Mouse (Mus musculus) forebrain, postnatal 0 days (tissue): ENCODE results near the gene Cgas. TPM values are rescaled to one million over a fixed set of nuclear protein-coding genes. Genes with fewer than 3 reads are reported as not detected.

Experiments
- ATAC-seq: fragments of 200-750 bp; cut with Nextera tagmentation; 2 replicates; pipeline ENCODE4 v1.8.0; 2017; ENCODE audit warnings: mild to moderate bottlenecking, moderate library complexity
- DNase-seq: peaks from one replicate; pipeline ENCODE4 v3.0.0-alpha.2; 2015
- H3K27ac ChIP-seq: fragments of 300-500 bp; sonication (generic); 2 replicates; pipeline ENCODE4 v1.5.1; 2014; ENCODE audit warnings: low read depth, mild to moderate bottlenecking, antibody characterized with exemption, low read length, moderate library complexity, mixed read lengths
- H3K27me3 ChIP-seq: fragments of 300-500 bp; sonication (generic); 2 replicates; pipeline ENCODE4 v1.6.1; 2014; ENCODE audit warnings: mild to moderate bottlenecking, low read length, mixed read lengths; ENCODE audit not compliant: insufficient read depth
- H3K36me3 ChIP-seq: fragments of 300-500 bp; sonication (generic); 2 replicates; pipeline ENCODE4 v1.6.1; 2014; ENCODE audit warnings: mild to moderate bottlenecking, moderate library complexity; ENCODE audit not compliant: insufficient read depth
- H3K4me1 ChIP-seq: fragments of 300-500 bp; sonication (generic); 2 replicates; pipeline ENCODE4 v1.6.1; 2014; ENCODE audit warnings: antibody characterized with exemption; ENCODE audit not compliant: insufficient read depth
- H3K4me2 ChIP-seq: fragments of 300-500 bp; sonication (generic); 2 replicates; pipeline ENCODE4 v1.6.1; 2014; ENCODE audit warnings: low read depth, mild to moderate bottlenecking, moderate library complexity
- H3K4me3 ChIP-seq: fragments of 300-500 bp; sonication (generic); 2 replicates; pipeline ENCODE4 v1.5.1; 2014; ENCODE audit warnings: low read depth, low read length, mixed read lengths
- H3K9ac ChIP-seq: fragments of 300-500 bp; sonication (generic); 2 replicates; pipeline ENCODE4 v1.6.1; 2014; ENCODE audit warnings: mild to moderate bottlenecking
- H3K9me3 ChIP-seq: fragments of 300-500 bp; sonication (generic); 2 replicates; pipeline ENCODE4 v1.6.1; 2016; ENCODE audit warnings: low read length
- CTCF ChIP-seq: sonication (generic); IDR thresholded peaks from 2 replicates; pipeline ENCODE4 v1.5.1; 2016; ENCODE audit warnings: antibody characterized with exemption, control low read depth, low read depth
- WGBS: fragments of 180-500 bp; shearing (Covaris S2); extraction: QIAGEN DNeasy Blood & Tissue Kit; methylation state at CpG from one replicate; pipeline ENCODE4 v1.1.7; 2014; 5-methylcytosine and 5-hydroxymethylcytosine counted together
- polyA plus RNA-seq: library from polyadenylated mRNA; unstranded; fragments of >200 nt; fragmentation: Nextera tagmentation; extraction: Ambion mirVana; gene quantifications from 2 replicates; pipeline ENCODE4 v1.2.1, GENCODE M21; 2015
- total RNA-seq: library from RNA; depleted of rRNA; stranded (reverse); fragments of >200 nt; gene quantifications from 2 replicates; pipeline ENCODE4 v1.2.3, GENCODE M21; 2014

Cgas gene
- total and polyA plus RNA-seq, 2 experiments from 2014 or later = 0.47 to 0.90 TPM

DNA sequence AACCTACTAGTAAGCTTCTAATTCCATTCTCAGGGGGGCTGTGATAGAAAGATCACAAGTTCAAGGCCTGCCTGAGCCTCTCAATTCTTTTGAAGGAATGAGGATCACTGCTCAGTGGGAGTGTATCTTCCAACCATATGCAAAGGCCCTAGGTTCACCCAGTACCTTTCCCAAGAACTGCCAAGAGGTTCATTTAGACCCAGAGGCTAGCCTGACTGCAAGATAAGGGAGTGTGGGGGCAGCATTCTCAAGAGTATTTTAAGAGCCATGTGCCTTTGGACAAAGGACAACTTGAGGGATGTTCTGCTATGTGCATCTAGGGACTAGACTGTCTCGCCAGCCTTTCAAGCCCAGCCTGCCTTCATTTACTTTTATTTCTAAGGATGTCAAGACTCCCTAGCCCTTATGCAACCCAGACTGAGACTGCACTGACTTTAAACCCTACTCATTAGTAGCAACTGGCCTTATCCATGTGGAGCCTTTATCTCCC, 33.5 kb upstream of the Cgas start:
- DNase-seq = peak; percentile 28
- H3K27ac ChIP-seq = no peak overlapping the region

DNA sequence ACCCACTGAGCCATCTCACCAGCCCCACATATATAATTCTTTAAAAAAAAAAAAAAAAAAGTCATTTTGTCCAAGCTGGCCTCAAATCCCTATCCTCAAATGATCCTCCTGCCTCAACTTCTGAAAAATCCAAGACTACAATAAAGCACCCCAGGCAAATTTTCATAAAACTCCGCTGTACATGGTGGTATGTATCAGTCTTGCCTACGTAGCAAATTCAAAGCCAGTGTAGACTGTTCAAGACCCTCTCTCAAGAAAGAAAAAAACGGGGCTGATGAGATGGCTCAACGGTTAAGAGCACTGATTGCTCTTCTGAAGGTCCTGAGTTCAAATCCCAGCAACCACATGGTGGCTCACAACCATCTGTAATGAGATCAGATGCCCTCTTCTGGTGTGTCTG, 32.8 kb upstream of the Cgas start:
- Histone ChIP-seq H3K9me3 (no peaks in the 10 kb centered on the region), H3K9ac (no peak overlapping the region), H3K4me3 (no peak overlapping the region), H3K27me3 (no peaks in the 10 kb centered on the region), H3K4me1 (0 out of 2 replicates have a peak, but pooled peaks cover 5% of the 10 kb centered on the region), H3K4me2 (no peak overlapping the region), H3K27ac (no peak overlapping the region), H3K36me3 (peaks cover 53% of the 10 kb centered on the region)
- peak; percentile 44 for DNase-seq
- 0 out of 2 replicates have a peak, but pooled peaks have one; percentile 5 for TF ChIP-seq CTCF
- 83% methylated on average over 4 of the region's 4 CpGs for WGBS
- ATAC-seq = no peak

More for the DNA sequence above, 33.5 kb upstream of the Cgas start:
- no peak for ATAC-seq
- 7% methylated on average over 1 of the region's 1 CpGs for WGBS
- Histone ChIP-seq H3K9me3 (no peaks in the 10 kb centered on the region), H3K9ac (no peak overlapping the region), H3K36me3 (peaks cover 53% of the 10 kb centered on the region), H3K4me3 (no peak overlapping the region), H3K27me3 (no peaks in the 10 kb centered on the region), H3K4me1 (0 out of 2 replicates have a peak, but pooled peaks cover 5% of the 10 kb centered on the region), H3K4me2 (no peak overlapping the region)
- no peak; the same call in 1 of the 2 replicates for TF ChIP-seq CTCF

GRCm38 (mm10) chr9:78475383-78475780, 32.3 kb upstream of the Cgas start:
- Histone ChIP-seq H3K9me3 (no peaks in the 10 kb centered on the region), H3K36me3 (peaks cover 56% of the 10 kb centered on the region), H3K4me2 (no peak overlapping the region), H3K4me1 (0 out of 2 replicates have a peak, but pooled peaks cover 5% of the 10 kb centered on the region), H3K4me3 (no peak overlapping the region), H3K9ac (no peak overlapping the region), H3K27me3 (no peaks in the 10 kb centered on the region), H3K27ac (no peak overlapping the region)
- ATAC-seq = no peak
- WGBS = 90% methylated on average over 2 of the region's 2 CpGs
- no peak for TF ChIP-seq CTCF
- DNase-seq = no peak

DNA sequence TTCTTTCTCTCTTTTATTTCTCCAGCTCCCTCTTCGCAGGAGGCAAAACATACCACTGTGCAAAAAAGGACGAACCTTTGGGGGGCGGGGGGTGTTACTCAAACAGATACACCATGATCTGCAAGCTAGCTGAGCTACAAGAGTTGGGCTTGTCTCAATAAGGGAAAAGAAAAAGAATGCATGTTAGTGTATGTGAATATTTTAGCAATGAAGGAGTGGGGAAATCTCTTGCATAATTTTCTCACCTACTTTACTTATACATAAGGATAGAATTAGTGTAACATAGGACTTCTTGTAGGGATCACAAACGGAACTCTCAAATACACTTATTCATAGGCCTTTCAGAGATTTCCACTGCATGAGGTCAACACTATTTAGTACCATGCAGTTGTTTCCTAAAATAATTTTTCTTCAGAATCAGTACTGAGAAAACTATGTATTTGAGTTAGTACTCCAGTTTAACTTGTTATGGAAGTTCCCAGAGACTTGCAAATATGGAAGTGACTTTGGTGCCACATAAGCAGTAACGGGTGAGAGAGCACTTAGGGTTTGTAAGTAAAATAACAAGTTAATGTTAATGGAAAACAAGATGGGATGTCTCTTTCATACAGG, 31.8 kb upstream of the Cgas start:
- 80% methylated on average over 5 of the region's 5 CpGs for WGBS
- Histone ChIP-seq H3K4me2 (no peak overlapping the region), H3K9ac (no peak overlapping the region), H3K9me3 (no peaks in the 10 kb centered on the region), H3K4me1 (0 out of 2 replicates have a peak, but pooled peaks cover 5% of the 10 kb centered on the region), H3K4me3 (no peak overlapping the region), H3K27me3 (no peaks in the 10 kb centered on the region), H3K36me3 (peaks cover 56% of the 10 kb centered on the region), H3K27ac (no peak overlapping the region)
- DNase-seq (no peak), ATAC-seq (no peak)
- TF ChIP-seq CTCF = no peak

- H3K27ac ChIP-seq = no peak overlapping the region
- no peak overlapping the region for H3K4me2 ChIP-seq
- no peaks in the 10 kb centered on the region for H3K9me3 ChIP-seq
- 79% methylated on average over 2 of the region's 2 CpGs for WGBS
- H3K4me1 ChIP-seq = 0 out of 2 replicates have a peak, but pooled peaks cover under 1% of the 10 kb centered on the region
- ATAC-seq (no peak), DNase-seq (no peak)
- no peaks in the 10 kb centered on the region for H3K27me3 ChIP-seq
- TF ChIP-seq CTCF = no peak
- H3K36me3 ChIP-seq = peaks cover 53% of the 10 kb centered on the region
- H3K4me3 ChIP-seq = no peak overlapping the region
- no peak overlapping the region for H3K9ac ChIP-seq
These were observed 31.2 kb upstream of the Cgas start for GRCm38 (mm10) chr9:78474270-78474669.

DNA sequence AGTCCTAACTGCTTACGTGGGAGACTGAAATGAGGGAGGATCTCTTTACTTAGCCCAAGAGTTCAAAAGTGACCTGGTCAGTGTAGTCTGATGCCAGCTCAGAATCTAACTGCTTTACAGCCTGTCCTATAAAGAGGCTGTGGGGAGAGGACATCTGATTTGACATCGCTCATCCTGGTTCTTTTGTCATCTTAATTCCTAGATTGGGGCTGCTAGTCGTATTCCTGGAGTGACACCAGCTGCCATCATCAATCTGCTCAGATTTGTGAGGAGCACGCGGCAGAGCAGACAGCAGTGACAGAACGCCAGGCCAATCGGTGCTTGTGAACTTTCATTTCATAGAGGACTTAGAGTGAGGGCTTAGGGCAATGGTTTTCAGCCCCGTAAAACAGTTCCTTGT, 30.6 kb upstream of the Cgas start:
- 67% methylated on average over 8 of the region's 8 CpGs for WGBS
- Histone ChIP-seq H3K9me3 (no peaks in the 10 kb centered on the region), H3K4me3 (no peak overlapping the region), H3K4me1 (no peaks in the 10 kb centered on the region), H3K36me3 (peaks cover 53% of the 10 kb centered on the region), H3K27me3 (no peaks in the 10 kb centered on the region), H3K27ac (no peak overlapping the region), H3K9ac (no peak overlapping the region), H3K4me2 (no peak overlapping the region)
- DNase-seq (peak; percentile 11), ATAC-seq (no peak)
- no peak for TF ChIP-seq CTCF

DNA sequence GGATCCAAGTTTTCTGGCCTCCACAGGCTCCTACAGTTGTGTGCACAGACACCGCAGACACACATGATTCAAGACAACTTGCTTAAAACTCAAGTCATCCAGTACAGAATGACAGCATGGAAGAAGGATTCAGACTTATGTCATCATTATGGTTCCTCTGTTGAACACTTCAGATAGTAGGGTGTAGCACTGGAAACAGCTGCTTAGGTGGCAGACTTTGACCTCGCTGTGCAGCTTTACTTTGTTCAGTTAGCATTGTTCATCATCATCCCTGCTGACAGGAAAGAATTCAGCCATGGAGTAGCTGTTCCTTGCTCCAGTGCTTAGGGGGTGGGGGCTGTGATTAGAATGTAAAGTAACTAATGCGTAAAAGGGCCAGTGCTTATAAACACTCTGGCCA, 22.7 kb upstream of the Cgas start:
- Histone ChIP-seq H3K9me3 (no peaks in the 10 kb centered on the region), H3K4me3 (no peak overlapping the region), H3K4me2 (no peak overlapping the region), H3K27me3 (no peaks in the 10 kb centered on the region), H3K9ac (no peak overlapping the region), H3K27ac (no peak overlapping the region), H3K4me1 (no peaks in the 10 kb centered on the region), H3K36me3 (peaks cover 61% of the 10 kb centered on the region)
- no peak for TF ChIP-seq CTCF
- WGBS = 87% methylated on average over 3 of the region's 3 CpGs
- no peak for ATAC-seq
- DNase-seq = no peak
